Mouse (Mus musculus) adrenal gland, adult 2 months (tissue): Measurements from ENCODE around the gene Syt7. TPM values are rescaled to one million over a fixed set of nuclear protein-coding genes. Genes with fewer than 3 reads are reported as not detected.

Source experiments
- DNase-seq: peaks from one replicate; pipeline ENCODE4 v3.0.0; 2021
- polyA plus RNA-seq: library from polyadenylated mRNA; depleted of rRNA; stranded (reverse); fragments of >200 nt; gene quantifications from 2 replicates; pipeline ENCODE4 v1.2.3, GENCODE M21; 2012; rRNA removed
- total RNA-seq, 2 experiments: library from RNA; stranded (reverse); gene quantifications; 2 replicates each; pipeline ENCODE4 v1.2.3; 2021

Gene Syt7
- total and polyA plus RNA-seq, 3 experiments: 13.5 to 38.3 (median 27.2) TPM

- peak; percentile 64 for DNase-seq
These were observed 69.2 kb downstream of the Syt7 start for GRCm38 (mm10) chr19:10458096-10458495.

- no peak for DNase-seq
These were observed 71.0 kb downstream of the Syt7 start for GRCm38 (mm10) chr19:10459907-10460306.

GRCm38 (mm10) chr19:10461584-10461983, 72.7 kb downstream of the Syt7 start:
- no peak for DNase-seq

GRCm38 (mm10) chr19:10464427-10464826, 75.5 kb downstream of the Syt7 start:
- no peak for DNase-seq

- DNase-seq: peak; percentile 24
These were observed 80.3 kb downstream of the Syt7 start for GRCm38 (mm10) chr19:10469171-10469658.

- no peak for DNase-seq
These were observed 84.1 kb downstream of the Syt7 start for GRCm38 (mm10) chr19:10472958-10473357.

- DNase-seq: no peak
These were observed 84.9 kb downstream of the Syt7 start for GRCm38 (mm10) chr19:10473779-10474178.

GRCm38 (mm10) chr19:10479541-10479940, 90.7 kb downstream of the Syt7 start:
- DNase-seq: no peak

GRCm38 (mm10) chr19:10482703-10483102, 93.8 kb downstream of the Syt7 start, which contains the start of gene Ppp1r32:
Gene Ppp1r32, minus strand, starts transcription at chr19:10482928.
- DNase-seq: no peak

- peak; percentile 62 for DNase-seq
These were observed 97.4 kb downstream of the Syt7 start for GRCm38 (mm10) chr19:10486264-10486738.

- peak; percentile 69 for DNase-seq
These were observed 106.8 kb downstream of the Syt7 start for GRCm38 (mm10) chr19:10495670-10496069.

- DNase-seq: no peak
These were observed 108.1 kb downstream of the Syt7 start for GRCm38 (mm10) chr19:10496976-10497375.

GRCm38 (mm10) chr19:10497512-10498160, 108.7 kb downstream of the Syt7 start:
- peak; percentile 62 for DNase-seq

- DNase-seq: no peak
These were observed 111.7 kb downstream of the Syt7 start for GRCm38 (mm10) chr19:10500581-10500980.

GRCm38 (mm10) chr19:10502571-10502970, 113.7 kb downstream of the Syt7 start:
- DNase-seq: no peak

Other genes with a start within 250 kb of the Syt7 start
- gene Fads1, start 206.2 kb upstream of the Syt7 start, total RNA-seq: 1,000 to 10,000 TPM in 1 of 2 experiments, 100 to 1,000 TPM in 1; 745 to 1,239 TPM
- 203 and 332 TPM in 2 replicates for gene Fads1, start 206.2 kb upstream of the Syt7 start, polyA plus RNA-seq
- 100 to 1,000 TPM; 180 to 185 TPM for gene Tmem258, start 185.1 kb upstream of the Syt7 start, total RNA-seq
- 81.8 and 98.2 TPM in 2 replicates for gene Tmem258, start 185.1 kb upstream of the Syt7 start, polyA plus RNA-seq
- 10 to 100 TPM in 1 of 2 experiments, 1 to 10 TPM in 1; 8.6 to 10.9 TPM for gene Fen1, start 184.9 kb upstream of the Syt7 start, total RNA-seq
- gene Fen1, start 184.9 kb upstream of the Syt7 start, polyA plus RNA-seq: 4.6 and 7.0 TPM in 2 replicates
- 1 to 10 TPM; 2.3 to 2.7 TPM for gene Myrf, start 148.3 kb upstream of the Syt7 start, total RNA-seq
- gene Myrf, start 148.3 kb upstream of the Syt7 start, polyA plus RNA-seq: 2.5 and 3.1 TPM in 2 replicates
- gene Dagla, start 84.2 kb upstream of the Syt7 start, total RNA-seq: 1 to 10 TPM; 6.5 to 6.8 TPM
- gene Dagla, start 84.2 kb upstream of the Syt7 start, polyA plus RNA-seq: 8.9 and 10.2 TPM in 2 replicates
- gene Lrrc10b, start 68.4 kb downstream of the Syt7 start, total RNA-seq: 1 to 10 TPM; 3.3 to 5.0 TPM
- 2.8 and 6.1 TPM in 2 replicates for gene Lrrc10b, start 68.4 kb downstream of the Syt7 start, polyA plus RNA-seq
- gene Ppp1r32, start 93.8 kb downstream of the Syt7 start, total RNA-seq: under 1 TPM; 0.49 to 0.76 TPM
- gene Ppp1r32, start 93.8 kb downstream of the Syt7 start, polyA plus RNA-seq: 0.13 and 0.16 TPM in 2 replicates
- 10 to 100 TPM; 42.1 to 51.1 TPM for gene Cpsf7, start 136.2 kb downstream of the Syt7 start, total RNA-seq
- 25.5 and 34.2 TPM in 2 replicates for gene Cpsf7, start 136.2 kb downstream of the Syt7 start, polyA plus RNA-seq
- 10 to 100 TPM; 68.0 to 76.1 TPM for gene Sdhaf2, start 137.1 kb downstream of the Syt7 start, total RNA-seq
- 10.3 and 10.7 TPM in 2 replicates for gene Sdhaf2, start 137.1 kb downstream of the Syt7 start, polyA plus RNA-seq
- gene Tmem216, start 167.1 kb downstream of the Syt7 start, total RNA-seq: 10 to 100 TPM; 16.0 to 23.1 TPM
- gene Tmem216, start 167.1 kb downstream of the Syt7 start, polyA plus RNA-seq: 14.5 and 16.2 TPM in 2 replicates
- 10 to 100 TPM; 14.7 to 24.6 TPM for gene Cyb561a3, start 188.1 kb downstream of the Syt7 start, total RNA-seq
- gene Cyb561a3, start 188.1 kb downstream of the Syt7 start, polyA plus RNA-seq: 34.1 and 37.2 TPM in 2 replicates
- gene Tmem138, start 188.3 kb downstream of the Syt7 start, total RNA-seq: 1 to 10 TPM; 7.0 to 9.8 TPM
- gene Tmem138, start 188.3 kb downstream of the Syt7 start, polyA plus RNA-seq: 7.1 and 9.0 TPM in 2 replicates
- 100 to 1,000 TPM; 255 to 264 TPM for gene Ddb1, start 216.2 kb downstream of the Syt7 start, total RNA-seq
- 64.9 and 105 TPM in 2 replicates for gene Ddb1, start 216.2 kb downstream of the Syt7 start, polyA plus RNA-seq
- gene Tkfc, start 216.6 kb downstream of the Syt7 start, total RNA-seq: 10 to 100 TPM; 17.2 to 20.9 TPM
- 11.2 and 12.6 TPM in 2 replicates for gene Tkfc, start 216.6 kb downstream of the Syt7 start, polyA plus RNA-seq
- gene Vwce, start 245.1 kb downstream of the Syt7 start, total RNA-seq: under 1 TPM; 0.17 to 0.79 TPM
- 0.18 and 0.26 TPM in 2 replicates for gene Vwce, start 245.1 kb downstream of the Syt7 start, polyA plus RNA-seq